40 mouse cellular contexts compared by ENCODE assay signal in genomic region chr4:109481424-109481823, GRCm38 (mm10). TPM values are rescaled to one million over a fixed set of nuclear protein-coding genes. Genes with fewer than 3 reads are reported as not detected.
A peak's percentile ranks its signal among the peaks of the same experiment; 100 is the strongest.
DNase-seq lines count a peak whose midpoint lies in the region; ATAC-seq and TF ChIP-seq lines count a peak whose summit lies in the region.
"Had no signal": no experiment of that assay in that cellular context is flagged by ENCODE, and none has a peak within 500 bp of the region (broad histone marks: within the 10 kb centered on the region; RNA-seq: fewer than 3 reads in every experiment).

No protein-coding gene starts in this region.

- H3K9ac ChIP-seq in forebrain, embryonic 16.5 days (replicated peaks; ENCODE audit: low read depth, low read length) = no peak overlapping the region
- H3K9ac ChIP-seq: hindbrain, embryonic 12.5 days; intestine, embryonic 15.5 days; limb, embryonic 12.5 days; lung, embryonic 15.5 days; midbrain, embryonic 12.5 days; neural tube, embryonic 12.5 days had no signal

- no peak overlapping the region for H3K4me2 ChIP-seq in forebrain, embryonic 16.5 days (ENCODE audit: low read length)
- H3K4me2 ChIP-seq: heart, embryonic 11.5 days; hindbrain, embryonic 12.5 days; intestine, embryonic 15.5 days; limb, embryonic 12.5 days; lung, embryonic 15.5 days; midbrain, embryonic 12.5 days; neural tube, embryonic 12.5 days had no signal

- no peak for TF ChIP-seq CTCF in embryonic fibroblast, embryonic 13.5 days (IDR thresholded peaks at IDR 0.05; ENCODE audit: borderline replicate concordance, insufficient read depth, low read length)

- WGBS in forebrain, embryonic 16.5 days = 88% methylated on average over 2 of the region's 2 CpGs
- 88% methylated on average over 2 of the region's 2 CpGs for WGBS in midbrain, embryonic 10.5 days

- TF ChIP-seq POLR2A in embryonic fibroblast, embryonic 13.5 days (IDR thresholded peaks at IDR 0.05; ENCODE audit: low read depth, low read length) = no peak

- no peaks in the 10 kb centered on the region for H3K36me3 ChIP-seq in forebrain, embryonic 16.5 days (ENCODE audit: control insufficient read depth, insufficient read depth)
- no peaks in the 10 kb centered on the region for H3K36me3 ChIP-seq in midbrain, embryonic 10.5 days
- H3K36me3 ChIP-seq: hindbrain, embryonic 12.5 days; intestine, embryonic 15.5 days; limb, embryonic 12.5 days; lung, embryonic 15.5 days; midbrain, embryonic 12.5 days; neural tube, embryonic 12.5 days had no signal

- H3K27me3 ChIP-seq in forebrain, embryonic 16.5 days (replicated peaks; ENCODE audit: control insufficient read depth, insufficient read depth, low read length) = no peaks in the 10 kb centered on the region
- H3K27me3 ChIP-seq in midbrain, embryonic 10.5 days (ENCODE audit: low read depth, poor library complexity, severe bottlenecking) = no peaks in the 10 kb centered on the region
- H3K27me3 ChIP-seq: hindbrain, embryonic 12.5 days; intestine, embryonic 15.5 days; limb, embryonic 12.5 days; lung, embryonic 15.5 days; midbrain, embryonic 12.5 days; neural tube, embryonic 12.5 days had no signal

- H3K9me3 ChIP-seq in forebrain, embryonic 16.5 days (ENCODE audit: control insufficient read depth, low read length) = no peaks in the 10 kb centered on the region
- no peaks in the 10 kb centered on the region for H3K9me3 ChIP-seq in midbrain, embryonic 10.5 days (replicated peaks)
- H3K9me3 ChIP-seq: hindbrain, embryonic 12.5 days; intestine, embryonic 15.5 days; limb, embryonic 12.5 days; lung, embryonic 15.5 days; midbrain, embryonic 12.5 days; neural tube, embryonic 12.5 days had no signal

- H3K4me1 ChIP-seq in embryonic fibroblast, embryonic 13.5 days (ENCODE audit: control insufficient read depth, insufficient read depth, low read length) = peaks cover 10% of the 10 kb centered on the region
- no peaks in the 10 kb centered on the region for H3K4me1 ChIP-seq in forebrain, embryonic 16.5 days (replicated peaks; ENCODE audit: control insufficient read depth, insufficient read depth, low read length)
- no peaks in the 10 kb centered on the region for H3K4me1 ChIP-seq in midbrain, embryonic 10.5 days
- H3K4me1 ChIP-seq: hindbrain, embryonic 12.5 days; intestine, embryonic 15.5 days; limb, embryonic 12.5 days; lung, embryonic 15.5 days; midbrain, embryonic 12.5 days; neural tube, embryonic 12.5 days had no signal

- peak overlapping the region; percentile 22; the same call in 1 of the 2 replicates for H3K27ac ChIP-seq in embryonic fibroblast, embryonic 13.5 days (ENCODE audit: insufficient read depth, low read length)
- no peak overlapping the region for H3K27ac ChIP-seq in forebrain, embryonic 16.5 days (ENCODE audit: low read length)
- H3K27ac ChIP-seq in midbrain, embryonic 10.5 days (replicated peaks) = no peak overlapping the region
- H3K27ac ChIP-seq: hindbrain, embryonic 12.5 days; hindbrain, postnatal 0 days; intestine, embryonic 15.5 days; layer of hippocampus, adult 2 months; left cerebral cortex, adult 2 months; limb, embryonic 12.5 days; lung, embryonic 15.5 days; midbrain, embryonic 12.5 days; neural tube, embryonic 12.5 days; stomach, postnatal 0 days had no signal

- no peak overlapping the region for H3K4me3 ChIP-seq in embryonic fibroblast, embryonic 13.5 days (ENCODE audit: insufficient read depth, low read length)
- no peak overlapping the region for H3K4me3 ChIP-seq in forebrain, embryonic 16.5 days (replicated peaks; ENCODE audit: low read length)
- no peak overlapping the region for H3K4me3 ChIP-seq in midbrain, embryonic 10.5 days
- H3K4me3 ChIP-seq: hindbrain, embryonic 12.5 days; intestine, embryonic 15.5 days; layer of hippocampus, adult 2 months; left cerebral cortex, adult 2 months; limb, embryonic 12.5 days; lung, embryonic 15.5 days; midbrain, embryonic 12.5 days; myocyte; neural tube, embryonic 12.5 days had no signal

- DNase-seq in adrenal gland, adult (ENCODE audit: inconsistent age in 2 of 2, low spot score in 1 of 2) = peak; percentile 73 to 87
- DNase-seq in adrenal gland, postnatal 4 days (ENCODE audit: low spot score in 2 of 2) = no peak
- DNase-seq in 416B (ENCODE audit: low read depth) = peak; percentile 84
- peak; percentile 28 for DNase-seq in adrenal gland, postnatal 10 days
- no peak for DNase-seq in embryo, embryonic 10 days (ENCODE audit: low spot score)
- no peak for DNase-seq in midbrain, embryonic 10.5 days (ENCODE audit: low spot score)
- DNase-seq: cerebellum, adult 11 months; cerebellum, adult 9-10 months; heart, postnatal 36 days; kidney, adult 2 months; kidney, postnatal 36 days; right cerebral cortex, postnatal 4 days had no signal

- ATAC-seq in forebrain, embryonic 16.5 days = no peak
- ATAC-seq: forebrain, embryonic 14.5 days; hindbrain, postnatal 0 days; intestine, embryonic 15.5 days had no signal

RNA-seq across cellular contexts. Expression of gene Rnf11, which starts 3.1 kb away (rescaled TPM):
- total RNA-seq in adrenal gland, postnatal 4 days (2021) = 100 to 1,000 TPM in 1 of 2 experiments, 10 to 100 TPM in 1; 97.4 to 103 TPM
- 100 to 1,000 TPM; 115 to 119 TPM for total RNA-seq in adrenal gland, postnatal 10 days (2021)
- 134 and 135 TPM in 2 replicates for polyA plus RNA-seq in embryonic fibroblast, embryonic 13.5 days (2011; ENCODE audit: insufficient read length, low read depth, missing spikeins)
- 53.2 and 65.6 TPM in 2 replicates for polyA plus RNA-seq in forebrain, embryonic 16.5 days (2015; fragmentation: Nextera tagmentation; extraction: Ambion mirVana)
- 24.5 and 30.9 TPM in 2 replicates for polyA plus RNA-seq in midbrain, embryonic 10.5 days (2016; fragmentation: Nextera tagmentation; extraction: Ambion mirVana)

RNA-seq across cellular contexts. Expression of gene 4930522H14Rik, which starts 49.7 kb away (rescaled TPM):
- total RNA-seq in adrenal gland, postnatal 4 days (2021) = not detected
- total RNA-seq in adrenal gland, postnatal 10 days (2021) = not detected
- not detected in 2 replicates for polyA plus RNA-seq in embryonic fibroblast, embryonic 13.5 days (2011; ENCODE audit: insufficient read length, low read depth, missing spikeins)
- polyA plus RNA-seq in forebrain, embryonic 16.5 days (2015; fragmentation: Nextera tagmentation; extraction: Ambion mirVana) = not detected in 2 replicates
- not detected in 2 replicates for polyA plus RNA-seq in midbrain, embryonic 10.5 days (2016; fragmentation: Nextera tagmentation; extraction: Ambion mirVana)
- total RNA-seq: gastrocnemius, adult 8-10 months; heart, postnatal 36 days; hindbrain, postnatal 0 days; layer of hippocampus, adult 2 months; layer of hippocampus, postnatal 14 days; left cerebral cortex, adult 2 months; left cerebral cortex, postnatal 25 days; liver, adult 2 months; megakaryocyte, adult 5-6 weeks; midbrain, postnatal 0 days had no signal
- polyA plus RNA-seq: embryonic facial prominence, embryonic 14.5 days; forebrain, embryonic 14.5 days; gonadal fat pad, adult 2 months; heart, embryonic 11.5 days; heart, embryonic 16.5 days; hindbrain, embryonic 12.5 days; hindbrain, postnatal 0 days; intestine, embryonic 15.5 days; kidney, adult 2 months; kidney, embryonic 16.5 days; limb, embryonic 12.5 days; liver, adult 2 months; liver, embryonic 16.5 days; lung, embryonic 15.5 days; midbrain, embryonic 12.5 days; midbrain, postnatal 0 days; myocyte; neural tube, embryonic 12.5 days; spleen, adult 2 months; stomach, postnatal 0 days; thymus, postnatal 0 days had no signal

Comparison
In these comparisons a context has a peak if more than half of its experiments do, and no peak if none do; other contexts are left out.
1. DNase-seq: peak in adrenal gland, adult (2 of 2), 416B (single experiment) and adrenal gland, postnatal 10 days (single experiment); none in adrenal gland, postnatal 4 days (0 of 2), embryo, embryonic 10 days (single experiment) and midbrain, embryonic 10.5 days (single experiment).